Mouse (Mus musculus) liver, embryonic 11.5 days (tissue): Measurements from ENCODE around the gene Igf2bp1. TPM values are rescaled to one million over a fixed set of nuclear protein-coding genes. Genes with fewer than 3 reads are reported as not detected.
"Not testable (repeated sequence)": the region's sequence is repeated elsewhere in the genome, so short reads cannot be mapped to it uniquely, and the experiment has no call there.

Experiments used
- ATAC-seq: fragments of 200-750 bp; cut with Nextera tagmentation; replicated peaks from 2 replicates; pipeline ENCODE4 v1.8.0; 2017; ENCODE audit warnings: moderate number of reproducible peaks, mild to moderate bottlenecking, moderate TSS enrichment, moderate library complexity; ENCODE audit not compliant: low FRiP score
- DNase-seq: peaks from one replicate; pipeline ENCODE4 v3.0.0-alpha.2; 2017; ENCODE audit warnings: low spot score
- H3K27ac ChIP-seq: fragments of 300-500 bp; sonication (generic); 2 replicates; pipeline ENCODE4 v1.5.1; 2014; ENCODE audit warnings: mild to moderate bottlenecking, low read depth, low read length, control low read depth
- H3K27me3 ChIP-seq: fragments of 300-500 bp; sonication (generic); replicated peaks from 2 replicates; pipeline ENCODE4 v1.6.1; 2014; ENCODE audit warnings: low read length, mixed read lengths; ENCODE audit not compliant: control insufficient read depth, insufficient read depth
- H3K36me3 ChIP-seq: fragments of 300-500 bp; sonication (generic); 2 replicates; pipeline ENCODE4 v1.6.1; 2014; ENCODE audit warnings: mild to moderate bottlenecking, low read length, moderate library complexity, mixed read lengths; ENCODE audit not compliant: control insufficient read depth, insufficient read depth
- H3K4me1 ChIP-seq: fragments of 300-500 bp; sonication (generic); replicated peaks from 2 replicates; pipeline ENCODE4 v1.6.1; 2014; ENCODE audit warnings: low read length, mixed read lengths; ENCODE audit not compliant: control insufficient read depth, insufficient read depth
- H3K4me2 ChIP-seq: fragments of 300-500 bp; sonication (generic); 2 replicates; pipeline ENCODE4 v1.6.1; 2014; ENCODE audit warnings: mild to moderate bottlenecking, control low read depth, moderate library complexity
- H3K4me3 ChIP-seq: fragments of 300-500 bp; sonication (generic); 2 replicates; pipeline ENCODE4 v1.5.1; 2014; ENCODE audit warnings: low read depth, low read length, control low read depth
- H3K9ac ChIP-seq: fragments of 300-500 bp; sonication (generic); 2 replicates; pipeline ENCODE4 v1.6.1; 2014; ENCODE audit warnings: low read depth, low read length, control low read depth
- H3K9me3 ChIP-seq: fragments of 300-500 bp; sonication (generic); 2 replicates; pipeline ENCODE4 v1.6.1; 2016; ENCODE audit warnings: low read length, inconsistent platforms, mixed read lengths; ENCODE audit not compliant: control insufficient read depth
- WGBS: fragments of 180-500 bp; shearing (Covaris S2); extraction: QIAGEN DNeasy Blood & Tissue Kit; methylation state at CpG from one replicate; pipeline ENCODE4 v1.1.7; 2014; 5-methylcytosine and 5-hydroxymethylcytosine counted together
- polyA plus RNA-seq: library from polyadenylated mRNA; unstranded; fragments of >200 nt; fragmentation: Nextera tagmentation; extraction: Ambion mirVana; gene quantifications from 2 replicates; pipeline ENCODE4 v1.2.1, GENCODE M21; 2014

Igf2bp1 gene
- polyA plus RNA-seq, 1 experiment from 2014 or later = 56.0 TPM

DNA sequence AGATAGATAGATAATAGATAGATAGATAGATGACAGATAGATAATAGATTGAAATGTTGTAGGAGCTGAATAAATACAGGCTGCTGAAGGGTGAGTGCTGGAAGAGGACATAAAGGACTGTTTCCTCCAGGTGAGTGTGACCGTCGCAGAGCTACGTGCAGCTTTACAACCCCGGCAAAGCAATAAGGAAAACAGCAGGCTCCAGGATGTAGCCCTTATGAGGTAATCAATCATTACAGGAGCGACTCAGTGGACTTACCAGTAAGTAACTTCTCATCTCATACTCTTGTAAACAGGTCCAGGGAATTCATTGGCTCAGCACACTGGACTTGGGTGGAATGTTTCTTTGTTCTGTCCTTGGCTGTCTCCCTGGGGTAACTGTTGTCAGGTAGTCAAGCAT is 79.8 kb downstream of the Igf2bp1 start:
- ATAC-seq (no peak), DNase-seq (no peak)
- 89% methylated on average over 5 of the region's 5 CpGs for WGBS
- H3K4me2 ChIP-seq = no peak overlapping the region
- H3K9ac ChIP-seq = no peak overlapping the region
- peaks cover 2% of the 10 kb centered on the region; the same call in 1 of the 2 replicates for H3K9me3 ChIP-seq
- peaks cover 16% of the 10 kb centered on the region for H3K27me3 ChIP-seq
- no peak overlapping the region for H3K27ac ChIP-seq
- no peaks in the 10 kb centered on the region for H3K36me3 ChIP-seq
- no peak overlapping the region for H3K4me3 ChIP-seq
- no peaks in the 10 kb centered on the region for H3K4me1 ChIP-seq

DNA sequence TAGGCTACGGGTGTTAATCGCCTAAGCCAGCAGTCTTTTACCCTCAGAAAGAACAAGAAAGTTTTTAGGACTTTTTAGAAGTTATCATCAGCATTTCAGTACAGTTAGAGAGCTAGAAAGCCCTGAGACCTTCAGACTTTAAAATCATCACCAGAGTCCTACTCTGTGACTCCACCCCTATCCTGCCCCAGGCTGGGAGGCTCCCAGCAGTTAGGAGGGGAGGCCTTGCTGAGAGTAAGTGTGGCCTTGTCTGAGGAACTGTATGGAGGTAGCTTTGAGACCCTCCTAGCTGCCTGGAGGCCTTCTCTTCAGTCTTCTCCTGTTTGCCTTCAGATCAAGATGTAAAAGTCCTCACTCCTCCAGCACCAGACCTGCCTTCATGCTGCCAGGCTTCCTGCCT is 81.5 kb downstream of the Igf2bp1 start:
- Histone ChIP-seq H3K27me3 (peaks cover 25% of the 10 kb centered on the region), H3K9me3 (peaks cover 2% of the 10 kb centered on the region; the same call in 1 of the 2 replicates), H3K4me1 (no peaks in the 10 kb centered on the region), H3K27ac (no peak overlapping the region), H3K9ac (no peak overlapping the region), H3K4me3 (no peak overlapping the region), H3K36me3 (no peaks in the 10 kb centered on the region), H3K4me2 (no peak overlapping the region)
- ATAC-seq = no peak
- DNase-seq = no peak
- WGBS = 38% methylated on average over 2 of the region's 2 CpGs

- ATAC-seq, H3K36me3 ChIP-seq: not testable (repeated sequence)
- peaks cover 30% of the 10 kb centered on the region for H3K27me3 ChIP-seq
Observed at GRCm38 (mm10) chr11:95923477-95923876, 82.3 kb downstream of the Igf2bp1 start.

DNA sequence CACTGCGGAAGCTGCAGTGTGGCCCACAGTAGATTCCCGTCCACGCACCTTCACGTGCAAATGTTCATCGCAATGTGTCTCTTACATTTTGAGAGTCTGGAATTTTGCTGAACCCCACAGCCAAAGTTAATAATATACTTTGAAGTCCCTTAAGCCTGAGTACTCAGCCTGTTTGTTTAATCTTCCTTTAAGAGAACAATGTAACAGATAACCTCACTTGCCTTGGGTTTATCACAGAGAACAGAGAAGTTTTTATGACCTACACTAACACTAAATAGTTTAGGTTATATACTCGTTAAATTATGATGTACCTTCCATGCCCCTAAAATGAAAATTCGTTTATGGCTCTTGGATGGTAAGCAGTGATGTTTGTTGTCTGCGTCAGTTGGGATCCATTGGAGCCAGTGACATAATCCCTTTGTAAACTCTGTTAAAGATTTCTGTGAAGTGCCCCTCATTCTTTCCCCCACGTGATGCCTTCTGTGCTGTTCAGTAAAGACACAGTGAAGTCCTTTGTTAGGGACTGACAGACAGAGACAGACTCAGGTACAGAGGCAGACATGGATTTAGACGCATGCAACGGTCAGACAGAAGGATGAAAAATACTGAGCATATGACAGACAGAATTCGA is 83.6 kb downstream of the Igf2bp1 start:
- H3K4me2 ChIP-seq = no peak overlapping the region
- H3K36me3 ChIP-seq = no peaks in the 10 kb centered on the region
- whole genome bisulfite sequencing = 68% methylated on average over 12 of the region's 12 CpGs
- no peak overlapping the region for H3K27ac ChIP-seq
- H3K9me3 ChIP-seq = no peaks in the 10 kb centered on the region
- no peak for ATAC-seq
- H3K27me3 ChIP-seq = peaks cover 39% of the 10 kb centered on the region
- no peak overlapping the region for H3K9ac ChIP-seq
- no peak overlapping the region for H3K4me3 ChIP-seq
- DNase-seq = no peak
- no peaks in the 10 kb centered on the region for H3K4me1 ChIP-seq

More at GRCm38 (mm10) chr11:95923477-95923876, 82.3 kb downstream of the Igf2bp1 start:
- H3K9ac ChIP-seq, H3K27ac ChIP-seq, H3K4me2 ChIP-seq, H3K4me1 ChIP-seq, H3K4me3 ChIP-seq, H3K9me3 ChIP-seq, DNase-seq: not testable (repeated sequence)
- WGBS = 5% methylated on average over 2 of the region's 6 CpGs

- peaks cover 3% of the 10 kb centered on the region; the same call in 1 of the 2 replicates for H3K4me1 ChIP-seq
- H3K9me3 ChIP-seq = no peaks in the 10 kb centered on the region
- H3K36me3 ChIP-seq = no peaks in the 10 kb centered on the region
- WGBS = 3% methylated on average over 5 of the region's 5 CpGs
- no peak overlapping the region for H3K4me2 ChIP-seq
- no peak overlapping the region for H3K27ac ChIP-seq
- peaks cover 68% of the 10 kb centered on the region for H3K27me3 ChIP-seq
- no peak overlapping the region for H3K4me3 ChIP-seq
- no peak overlapping the region for H3K9ac ChIP-seq
- DNase-seq (no peak), ATAC-seq (no peak)
Observed at GRCm38 (mm10) chr11:95916426-95916825, 89.3 kb downstream of the Igf2bp1 start.

GRCm38 (mm10) chr11:95915006-95915710 is 90.6 kb downstream of the Igf2bp1 start:
- 2% methylated on average over 28 of the region's 28 CpGs for WGBS
- Histone ChIP-seq H3K27me3 (peaks cover 59% of the 10 kb centered on the region), H3K9me3 (no peaks in the 10 kb centered on the region), H3K27ac (no peak overlapping the region), H3K4me2 (peak overlapping the region; percentile 49), H3K4me3 (peak overlapping the region; percentile 35), H3K36me3 (no peaks in the 10 kb centered on the region), H3K9ac (no peak overlapping the region), H3K4me1 (peaks cover 6% of the 10 kb centered on the region)
- DNase-seq = peak; percentile 46
- no peak for ATAC-seq

DNA sequence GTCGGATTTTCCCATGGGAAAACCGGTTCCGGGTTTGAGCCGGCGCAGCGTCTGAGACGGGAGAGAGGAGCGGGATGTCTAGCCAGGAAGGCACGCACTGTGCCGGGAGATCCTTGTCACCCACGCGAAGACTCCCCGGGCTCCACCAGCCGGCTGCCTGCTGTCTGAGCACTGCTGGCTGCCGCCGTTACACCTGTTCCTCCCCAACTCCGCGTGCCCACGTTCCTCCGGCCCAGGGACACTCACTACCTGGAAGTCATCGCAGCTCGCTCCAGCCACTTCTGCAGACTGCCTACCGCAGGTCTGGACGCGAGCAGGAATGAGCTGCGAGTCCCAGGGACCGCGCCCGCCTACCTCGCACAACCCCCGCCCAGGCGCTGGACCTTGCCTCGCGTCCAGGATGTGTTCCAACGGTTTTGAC is 91.2 kb downstream of the Igf2bp1 start, which contains the start of gene B4galnt2:
Gene B4galnt2 (minus strand): TSS at position 321 of the 421 bp plus-strand sequence.
- Histone ChIP-seq H3K4me2 (peak within 1 kb of the TSS; percentile 49), H3K9ac (no peak within 1 kb of the TSS), H3K27ac (no peak within 1 kb of the TSS), H3K36me3 (no peaks in the 10 kb centered on the region), H3K4me1 (peaks cover 6% of the 10 kb centered on the region), H3K4me3 (peak within 1 kb of the TSS; percentile 35), H3K27me3 (peaks cover 58% of the 10 kb centered on the region), H3K9me3 (no peaks in the 10 kb centered on the region)
- WGBS = 3% methylated on average over 35 of the region's 35 CpGs
- peak; percentile 49 for DNase-seq
- no peak for ATAC-seq

- Histone ChIP-seq H3K27ac (no peak overlapping the region), H3K36me3 (no peaks in the 10 kb centered on the region), H3K9ac (no peak overlapping the region), H3K4me1 (peaks cover 6% of the 10 kb centered on the region), H3K9me3 (no peaks in the 10 kb centered on the region), H3K4me3 (peak overlapping the region; percentile 35), H3K4me2 (peak overlapping the region; percentile 49), H3K27me3 (peaks cover 60% of the 10 kb centered on the region)
- ATAC-seq (no peak), DNase-seq (no peak)
- WGBS = 5% methylated on average over 14 of the region's 14 CpGs
Observed at GRCm38 (mm10) chr11:95913959-95914566, 91.7 kb downstream of the Igf2bp1 start.
